Mouse (Mus musculus) stomach, postnatal 0 days (tissue): ENCODE data around the gene Asb2.
A peak's percentile ranks its signal among the peaks of the same experiment; 100 is the strongest.

Source experiments
- CTCF ChIP-seq: IDR thresholded peaks from 2 replicates; pipeline ENCODE4 v1.5.1; 2016; ENCODE audit warnings: antibody characterized with exemption, low read depth, mild to moderate bottlenecking, moderate library complexity
- EP300 ChIP-seq: optimal IDR thresholded peaks from 2 replicates; pipeline ENCODE3; 2016; ENCODE audit warnings: antibody characterized with exemption

DNA sequence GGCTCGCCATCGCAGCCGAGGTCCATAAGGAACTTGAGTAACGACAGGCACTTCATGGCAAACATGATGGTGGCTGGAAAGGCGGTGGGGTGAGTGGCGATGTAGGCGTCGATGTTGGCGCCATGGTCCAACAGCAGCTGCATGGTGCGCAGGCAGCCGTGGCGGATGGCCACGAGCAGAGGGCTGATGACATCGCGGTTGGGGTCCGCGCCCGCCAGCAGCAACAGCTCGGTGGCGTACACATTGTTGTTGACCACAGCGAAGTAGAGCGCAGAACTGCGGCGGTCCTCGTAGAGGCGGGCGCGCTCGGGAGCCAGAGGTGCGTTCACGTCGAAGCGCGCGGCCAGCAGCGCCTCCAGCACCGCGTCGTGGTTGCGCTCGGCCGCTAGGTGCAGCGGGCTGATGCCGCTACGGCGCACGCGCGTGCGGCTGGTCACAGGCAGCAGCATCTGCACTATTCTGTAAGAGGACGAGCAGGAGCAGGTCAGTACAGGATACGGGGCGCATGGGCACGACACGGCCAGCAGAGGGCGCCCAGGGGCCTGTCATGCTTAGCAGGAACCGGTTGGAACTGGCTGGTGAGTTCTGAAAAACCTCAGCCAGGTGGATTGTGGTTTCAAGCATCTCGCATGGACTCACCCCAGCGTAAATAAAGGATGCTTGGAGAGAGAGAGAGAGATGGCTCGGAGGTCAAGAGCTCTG, 30.5 kb downstream of the Asb2 start:
- TF ChIP-seq CTCF = peak; percentile 91
- TF ChIP-seq EP300 = no peak
